Mouse (Mus musculus) forebrain, embryonic 15.5 days (tissue): ENCODE results near the gene Ceacam18. TPM values are rescaled to one million over a fixed set of nuclear protein-coding genes. Genes with fewer than 3 reads are reported as not detected.

Experiments used
- ATAC-seq: fragments of 200-750 bp; cut with Nextera tagmentation; replicated peaks from 2 replicates; pipeline ENCODE4 v1.8.0; 2017; ENCODE audit warnings: mild to moderate bottlenecking, moderate TSS enrichment, moderate library complexity
- H3K27ac ChIP-seq: fragments of 300-500 bp; sonication (generic); replicated peaks from 2 replicates; pipeline ENCODE4 v1.5.1; 2015; ENCODE audit warnings: mild to moderate bottlenecking, inconsistent platforms
- H3K27me3 ChIP-seq: fragments of 300-500 bp; sonication (generic); 2 replicates; pipeline ENCODE4 v1.6.1; 2015; ENCODE audit warnings: inconsistent platforms
- H3K36me3 ChIP-seq: fragments of 300-500 bp; sonication (generic); 2 replicates; pipeline ENCODE4 v1.6.1; 2015; ENCODE audit warnings: mild to moderate bottlenecking, inconsistent platforms
- H3K4me1 ChIP-seq: fragments of 300-500 bp; sonication (generic); 2 replicates; pipeline ENCODE4 v1.6.1; 2015; ENCODE audit warnings: inconsistent platforms
- H3K4me2 ChIP-seq: fragments of 300-500 bp; sonication (generic); replicated peaks from 2 replicates; pipeline ENCODE4 v1.6.1; 2015; ENCODE audit warnings: mild to moderate bottlenecking, inconsistent platforms
- H3K4me3 ChIP-seq: fragments of 300-500 bp; sonication (generic); 2 replicates; pipeline ENCODE4 v1.5.1; 2015; ENCODE audit warnings: mild to moderate bottlenecking, inconsistent platforms
- H3K9ac ChIP-seq: fragments of 300-500 bp; sonication (generic); replicated peaks from 2 replicates; pipeline ENCODE4 v1.6.1; 2015; ENCODE audit warnings: mild to moderate bottlenecking, inconsistent platforms
- H3K9me3 ChIP-seq: fragments of 300-500 bp; sonication (generic); 2 replicates; pipeline ENCODE4 v1.6.1; 2016; ENCODE audit warnings: inconsistent platforms
- WGBS: fragments of 180-500 bp; shearing (Covaris S2); methylation state at CpG from one replicate; pipeline ENCODE4 v1.1.7; 2015; ENCODE audit warnings: mixed read lengths; 5-methylcytosine and 5-hydroxymethylcytosine counted together
- polyA plus RNA-seq: library from polyadenylated mRNA; unstranded; fragments of >200 nt; fragmentation: Nextera tagmentation; extraction: Ambion mirVana; gene quantifications from 2 replicates; pipeline ENCODE4 v1.2.1, GENCODE M21; 2015

Ceacam18 gene
- not detected in 2 replicates for polyA plus RNA-seq

- no peak within 1 kb of the TSS for H3K9ac ChIP-seq
- WGBS, result 76% methylated on average over 6 of the region's 6 CpGs
These were observed at the start of gene Ceacam18 for GRCm38 (mm10) chr7:43634500-43634899. Gene Ceacam18, plus strand, starts transcription at chr7:43634707.

GRCm38 (mm10) chr7:43584790-43585189 is 49.7 kb upstream of the Ceacam18 start:
- H3K4me2 ChIP-seq, result no peak overlapping the region
- WGBS, result 90% methylated on average over 5 of the region's 5 CpGs
- peaks cover 19% of the 10 kb centered on the region for H3K4me1 ChIP-seq
- H3K27me3 ChIP-seq, result no peaks in the 10 kb centered on the region
- no peak for ATAC-seq
- H3K36me3 ChIP-seq, result peaks cover 57% of the 10 kb centered on the region
- H3K9ac ChIP-seq, result no peak overlapping the region
- no peaks in the 10 kb centered on the region for H3K9me3 ChIP-seq
- no peak overlapping the region for H3K27ac ChIP-seq
- H3K4me3 ChIP-seq, result no peak overlapping the region

More at GRCm38 (mm10) chr7:43634500-43634899, at the start of gene Ceacam18:
- no peak within 1 kb of the TSS for H3K27ac ChIP-seq
- H3K4me2 ChIP-seq, result no peak within 1 kb of the TSS
- no peaks in the 10 kb centered on the region for H3K36me3 ChIP-seq
- ATAC-seq, result no peak
- H3K4me1 ChIP-seq, result no peaks in the 10 kb centered on the region
- H3K4me3 ChIP-seq, result no peak within 1 kb of the TSS
- H3K9me3 ChIP-seq, result no peaks in the 10 kb centered on the region
- no peaks in the 10 kb centered on the region for H3K27me3 ChIP-seq

GRCm38 (mm10) chr7:43601884-43602283 is 32.6 kb upstream of the Ceacam18 start:
- H3K27ac ChIP-seq, result no peak overlapping the region
- no peak overlapping the region for H3K4me3 ChIP-seq
- peaks cover 3% of the 10 kb centered on the region; the same call in 1 of the 2 replicates for H3K4me1 ChIP-seq
- H3K27me3 ChIP-seq, result no peaks in the 10 kb centered on the region
- no peaks in the 10 kb centered on the region for H3K9me3 ChIP-seq
- 15% methylated on average over 5 of the region's 5 CpGs for whole genome bisulfite sequencing
- ATAC-seq, result no peak
- no peak overlapping the region for H3K9ac ChIP-seq
- H3K4me2 ChIP-seq, result no peak overlapping the region
- no peaks in the 10 kb centered on the region for H3K36me3 ChIP-seq

- H3K4me1 ChIP-seq, result peaks cover 8% of the 10 kb centered on the region; the same call in 1 of the 2 replicates
- no peak within 1 kb of the TSS for H3K27ac ChIP-seq
- peak; percentile 90 for ATAC-seq
- no peaks in the 10 kb centered on the region for H3K36me3 ChIP-seq
- 14% methylated on average over 41 of the region's 41 CpGs for WGBS
- H3K27me3 ChIP-seq, result no peaks in the 10 kb centered on the region
- peak within 1 kb of the TSS; percentile 28; the same call in 1 of the 2 replicates for H3K9ac ChIP-seq
- H3K4me2 ChIP-seq, result peak within 1 kb of the TSS; percentile 67
- H3K9me3 ChIP-seq, result no peaks in the 10 kb centered on the region
- H3K4me3 ChIP-seq, result peak within 1 kb of the TSS; percentile 43
These were observed 27.4 kb upstream of the Ceacam18 start, which contains the start of gene Zfp819 for GRCm38 (mm10) chr7:43606896-43607742. Gene Zfp819, plus strand, starts transcription at chr7:43607169.

- Histone ChIP-seq H3K27me3 (no peaks in the 10 kb centered on the region), H3K4me2 (peak overlapping the region; percentile 67), H3K9me3 (no peaks in the 10 kb centered on the region), H3K9ac (no peak overlapping the region), H3K36me3 (no peaks in the 10 kb centered on the region), H3K4me1 (peaks cover 8% of the 10 kb centered on the region; the same call in 1 of the 2 replicates), H3K4me3 (no peak overlapping the region), H3K27ac (no peak overlapping the region)
- ATAC-seq, result no peak
- WGBS, result 54% methylated on average over 5 of the region's 5 CpGs
These were observed 26.7 kb upstream of the Ceacam18 start for GRCm38 (mm10) chr7:43607743-43608287.

- 84% methylated on average over 7 of the region's 7 CpGs for WGBS
- Histone ChIP-seq H3K4me3 (no peak overlapping the region), H3K9me3 (no peaks in the 10 kb centered on the region), H3K4me1 (peaks cover 8% of the 10 kb centered on the region; the same call in 1 of the 2 replicates), H3K27ac (no peak overlapping the region), H3K27me3 (no peaks in the 10 kb centered on the region), H3K9ac (no peak overlapping the region), H3K36me3 (no peaks in the 10 kb centered on the region), H3K4me2 (no peak overlapping the region)
- no peak for ATAC-seq
These were observed 26.1 kb upstream of the Ceacam18 start for GRCm38 (mm10) chr7:43608316-43608824.

GRCm38 (mm10) chr7:43613816-43614551 is 20.5 kb upstream of the Ceacam18 start:
- Histone ChIP-seq H3K4me1 (no peaks in the 10 kb centered on the region), H3K27ac (no peak overlapping the region), H3K36me3 (no peaks in the 10 kb centered on the region), H3K27me3 (no peaks in the 10 kb centered on the region), H3K9me3 (no peaks in the 10 kb centered on the region), H3K4me2 (no peak overlapping the region), H3K4me3 (no peak overlapping the region), H3K9ac (no peak overlapping the region)
- ATAC-seq, result no peak
- WGBS, result 94% methylated on average over 14 of the region's 14 CpGs

GRCm38 (mm10) chr7:43622927-43623326 is 11.6 kb upstream of the Ceacam18 start:
- H3K27me3 ChIP-seq, result no peaks in the 10 kb centered on the region
- no peak overlapping the region for H3K4me2 ChIP-seq
- no peak overlapping the region for H3K9ac ChIP-seq
- no peak overlapping the region for H3K27ac ChIP-seq
- H3K4me1 ChIP-seq, result no peaks in the 10 kb centered on the region
- no peak for ATAC-seq
- H3K36me3 ChIP-seq, result no peaks in the 10 kb centered on the region
- no peaks in the 10 kb centered on the region for H3K9me3 ChIP-seq
- H3K4me3 ChIP-seq, result no peak overlapping the region
- WGBS, result 87% methylated on average over 7 of the region's 7 CpGs

- Histone ChIP-seq H3K27ac (no peak overlapping the region), H3K4me2 (no peak overlapping the region), H3K4me1 (no peaks in the 10 kb centered on the region), H3K9me3 (no peaks in the 10 kb centered on the region), H3K9ac (no peak overlapping the region), H3K36me3 (no peaks in the 10 kb centered on the region), H3K27me3 (no peaks in the 10 kb centered on the region), H3K4me3 (no peak overlapping the region)
- WGBS, result 18% methylated on average over 10 of the region's 10 CpGs
- ATAC-seq, result no peak
These were observed 10.7 kb upstream of the Ceacam18 start for GRCm38 (mm10) chr7:43623819-43624218.

- no peak overlapping the region for H3K27ac ChIP-seq
- ATAC-seq, result no peak
- 74% methylated on average over 2 of the region's 3 CpGs for WGBS
These were observed 9.4 kb upstream of the Ceacam18 start for GRCm38 (mm10) chr7:43625065-43625464.

GRCm38 (mm10) chr7:43625794-43626422 is 8.6 kb upstream of the Ceacam18 start:
- H3K4me2 ChIP-seq, result no peak overlapping the region

More at GRCm38 (mm10) chr7:43625065-43625464, 9.4 kb upstream of the Ceacam18 start:
- Histone ChIP-seq H3K4me2 (no peak overlapping the region), H3K27me3 (no peaks in the 10 kb centered on the region), H3K4me3 (no peak overlapping the region), H3K36me3 (no peaks in the 10 kb centered on the region), H3K4me1 (no peaks in the 10 kb centered on the region), H3K9ac (no peak overlapping the region), H3K9me3 (no peaks in the 10 kb centered on the region)

More at GRCm38 (mm10) chr7:43625794-43626422, 8.6 kb upstream of the Ceacam18 start:
- H3K9me3 ChIP-seq, result no peaks in the 10 kb centered on the region
- no peak overlapping the region for H3K4me3 ChIP-seq
- no peak overlapping the region for H3K27ac ChIP-seq
- no peaks in the 10 kb centered on the region for H3K36me3 ChIP-seq
- no peak for ATAC-seq
- no peak overlapping the region for H3K9ac ChIP-seq
- H3K4me1 ChIP-seq, result no peaks in the 10 kb centered on the region
- no peaks in the 10 kb centered on the region for H3K27me3 ChIP-seq
- WGBS, result 81% methylated on average over 8 of the region's 8 CpGs
